Mouse (Mus musculus) cerebellum, postnatal 25 days (tissue): ENCODE measurements around the gene Snx9.

Experiments
- DNase-seq, 2 experiments: peaks; one replicate each; pipeline ENCODE4 v3.0.0; 2021; ENCODE audit warnings: mixed read lengths in 2 of 2

Gene Snx9

DNA sequence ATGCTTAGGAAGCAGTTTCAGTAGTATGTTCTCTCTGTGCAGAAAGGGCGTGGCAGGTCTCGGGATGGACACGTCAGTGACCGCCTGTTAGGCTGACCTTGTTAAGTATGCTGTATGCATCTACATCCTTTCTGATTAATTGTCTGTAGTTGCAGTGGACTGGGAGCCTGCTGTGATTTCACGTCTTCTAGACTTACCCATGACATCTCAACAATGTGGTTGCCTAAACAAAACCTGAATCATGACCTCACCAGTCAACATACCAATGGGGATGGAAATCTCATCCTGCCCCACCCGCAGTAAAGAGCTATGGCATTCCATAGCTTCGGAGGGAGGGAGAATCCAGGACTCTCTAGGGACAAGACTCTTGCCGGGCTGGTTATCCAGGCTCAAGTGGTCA is 5.0 kb downstream of the Snx9 start:
- no peak for DNase-seq

GRCm38 (mm10) chr17:5848706-5849415 is 7.7 kb downstream of the Snx9 start:
- DNase-seq: no peak

DNA sequence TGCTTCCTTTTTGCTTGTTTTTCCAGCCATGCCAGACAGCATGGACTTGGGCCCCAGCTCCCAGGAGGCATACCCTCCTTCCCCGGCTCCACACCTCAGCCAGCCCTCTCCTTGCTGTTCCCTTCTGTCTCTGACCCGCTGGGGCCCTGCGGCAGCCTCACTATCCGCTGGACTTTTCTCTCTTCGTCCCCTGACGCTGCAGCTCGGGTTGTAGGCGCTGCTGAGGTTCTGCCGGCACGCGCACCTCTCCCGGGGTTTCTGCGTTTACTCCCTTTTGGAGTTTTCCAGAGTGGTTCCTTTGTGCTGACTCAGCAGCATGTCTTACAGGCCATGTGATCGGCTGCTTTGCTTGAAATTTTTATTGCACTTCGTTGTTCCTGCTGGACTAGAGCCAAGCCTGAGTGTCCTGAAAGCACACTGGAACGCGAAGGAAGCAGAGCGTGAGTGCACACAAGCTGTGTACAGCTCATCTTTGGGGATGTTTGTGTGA is 8.3 kb downstream of the Snx9 start:
- peak; percentile 55 to 59 for DNase-seq

GRCm38 (mm10) chr17:5850031-5850430 is 8.9 kb downstream of the Snx9 start:
- DNase-seq: no peak

DNA sequence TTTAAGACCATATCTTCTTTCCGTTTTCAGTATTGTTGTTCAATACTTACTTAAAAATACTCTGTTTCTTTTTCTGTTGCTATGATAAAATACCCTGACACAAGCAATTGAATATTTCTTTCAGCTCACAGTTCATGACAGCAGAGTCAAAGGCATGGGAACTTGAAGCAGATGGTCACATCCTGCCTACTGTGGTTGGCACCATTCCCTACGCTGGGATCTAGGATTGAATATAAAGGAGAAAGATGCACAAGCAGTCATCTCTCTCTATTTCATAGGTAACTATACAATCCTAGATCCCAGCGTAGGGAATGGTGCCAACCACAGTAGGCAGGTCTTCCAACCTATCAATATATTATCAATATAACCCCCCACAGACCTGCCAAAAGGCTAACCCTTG is 9.3 kb downstream of the Snx9 start:
- DNase-seq: peak in 1 of 2 experiments; percentile 21

GRCm38 (mm10) chr17:5853936-5854335 is 12.8 kb downstream of the Snx9 start:
- no peak for DNase-seq

- DNase-seq: no peak
Observed at GRCm38 (mm10) chr17:5855560-5855959, 14.4 kb downstream of the Snx9 start.

DNA sequence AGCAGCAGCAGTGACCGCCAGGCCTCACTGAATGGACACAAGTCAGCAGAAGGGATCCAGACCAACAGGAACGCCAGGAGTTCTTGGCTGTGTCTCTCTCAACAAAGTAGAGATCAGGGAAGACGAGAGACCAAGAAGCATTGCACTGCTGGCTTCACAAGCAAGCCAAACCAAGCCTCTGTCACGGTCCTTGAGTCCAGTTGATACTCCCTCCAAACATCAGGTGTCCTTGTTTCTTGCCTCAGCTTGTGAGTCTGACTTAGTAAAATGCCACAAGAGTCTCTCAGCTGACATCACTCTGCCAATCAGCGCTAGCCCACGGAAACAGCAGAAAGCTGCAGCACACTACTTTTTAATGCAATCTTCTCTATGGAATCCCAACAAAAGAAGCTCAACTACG is 15.3 kb downstream of the Snx9 start:
- no peak for DNase-seq

- no peak for DNase-seq
Observed at GRCm38 (mm10) chr17:5857206-5857605, 16.1 kb downstream of the Snx9 start.

GRCm38 (mm10) chr17:5858209-5858608 is 17.1 kb downstream of the Snx9 start:
- DNase-seq: no peak

GRCm38 (mm10) chr17:5862285-5862684 is 21.2 kb downstream of the Snx9 start:
- DNase-seq: no peak

- no peak for DNase-seq
Observed at GRCm38 (mm10) chr17:5862869-5863268, 21.7 kb downstream of the Snx9 start.

DNA sequence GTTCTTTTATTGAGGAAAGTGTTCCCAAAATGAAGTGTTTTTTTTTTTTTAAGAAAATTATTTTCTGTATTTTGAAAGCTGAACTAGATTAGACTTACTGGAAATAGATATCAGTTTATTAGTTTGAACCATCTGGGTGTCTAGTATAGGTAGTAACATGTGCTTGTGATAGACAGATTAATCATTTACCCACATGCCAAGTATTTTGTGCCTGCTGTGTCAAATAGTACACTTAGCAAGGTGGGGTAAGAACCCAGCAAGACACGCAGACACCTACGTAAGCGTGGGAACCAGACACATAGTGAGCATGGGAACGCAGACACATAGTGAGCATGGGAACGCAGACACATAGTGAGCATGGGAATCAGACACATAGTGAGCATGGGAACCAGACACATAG is 22.6 kb downstream of the Snx9 start:
- no peak for DNase-seq

DNA sequence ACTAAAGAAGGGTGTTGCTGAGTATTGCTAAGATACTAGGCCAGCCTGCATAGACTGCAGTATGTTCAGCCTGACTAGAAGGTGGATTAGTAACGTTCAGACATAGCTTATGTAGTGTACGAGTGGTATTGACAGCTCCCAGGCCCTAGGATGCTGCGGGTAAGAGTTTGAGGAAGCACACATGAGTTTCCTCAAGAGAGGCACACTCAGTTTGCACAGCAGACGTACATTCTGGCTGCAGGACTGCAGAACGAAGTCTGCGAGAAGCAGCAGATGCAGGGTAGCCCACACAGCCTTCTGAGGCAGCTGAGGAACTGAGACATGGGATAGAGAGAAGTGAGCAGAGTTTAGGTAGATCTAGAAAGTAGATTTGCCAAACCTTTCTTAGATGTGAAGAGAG is 26.3 kb downstream of the Snx9 start:
- no peak for DNase-seq

DNA sequence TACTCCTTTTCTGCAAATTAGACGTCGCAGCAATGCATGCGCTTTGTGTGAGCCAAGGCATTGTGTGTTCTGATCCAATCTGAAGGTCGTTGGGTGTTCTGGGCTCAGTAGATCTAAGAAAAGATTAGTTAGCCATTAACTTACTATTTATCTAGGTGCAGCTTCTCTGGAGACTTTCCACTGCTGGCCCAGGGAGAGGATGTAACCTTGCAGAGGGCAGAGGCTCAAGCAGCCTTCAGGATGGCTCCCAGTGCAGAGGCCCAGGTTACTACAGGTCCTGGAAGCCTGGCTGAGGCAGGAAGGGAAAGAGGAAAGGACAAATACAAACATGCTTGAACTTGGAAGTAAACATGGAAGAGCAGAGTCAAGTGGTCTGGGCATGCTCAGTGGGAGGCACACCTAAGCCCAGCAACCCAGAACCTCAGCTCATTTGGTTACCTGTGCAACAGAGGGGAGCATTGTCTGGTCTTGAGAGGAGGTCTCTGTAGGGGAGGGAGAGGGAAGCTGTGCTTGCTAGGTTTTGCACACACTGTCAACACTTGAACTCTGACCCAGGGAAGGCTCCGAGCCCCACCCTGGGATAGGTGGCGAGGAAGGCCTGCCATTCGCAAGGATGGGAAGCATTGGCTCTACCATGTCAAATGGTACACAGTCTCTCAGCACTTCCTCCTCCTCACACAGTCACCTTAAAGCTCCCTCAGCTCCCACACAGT is 27.3 kb downstream of the Snx9 start:
- no peak for DNase-seq

DNA sequence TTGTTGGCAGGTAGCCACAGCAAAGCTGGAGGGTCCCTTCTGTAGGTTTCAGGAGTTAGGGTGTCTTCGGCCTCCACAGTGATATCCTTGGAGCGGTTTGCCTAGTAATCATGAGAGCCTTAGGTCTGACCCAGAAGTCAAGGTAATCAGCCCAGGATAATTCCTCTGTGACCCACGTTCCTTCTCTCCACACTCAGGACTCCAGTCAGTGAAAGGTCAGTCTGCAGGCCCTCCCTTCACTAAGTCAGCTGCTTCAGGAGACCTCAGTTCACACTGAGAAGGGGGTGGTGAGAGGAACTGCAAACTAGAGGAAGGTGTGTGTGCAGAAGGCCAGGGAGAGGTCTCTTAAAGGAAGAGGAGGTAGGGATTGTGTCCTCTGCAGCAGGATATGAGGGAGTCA is 28.3 kb downstream of the Snx9 start:
- no peak for DNase-seq

- no peak for DNase-seq
Observed at GRCm38 (mm10) chr17:5870002-5870401, 28.9 kb downstream of the Snx9 start.

DNA sequence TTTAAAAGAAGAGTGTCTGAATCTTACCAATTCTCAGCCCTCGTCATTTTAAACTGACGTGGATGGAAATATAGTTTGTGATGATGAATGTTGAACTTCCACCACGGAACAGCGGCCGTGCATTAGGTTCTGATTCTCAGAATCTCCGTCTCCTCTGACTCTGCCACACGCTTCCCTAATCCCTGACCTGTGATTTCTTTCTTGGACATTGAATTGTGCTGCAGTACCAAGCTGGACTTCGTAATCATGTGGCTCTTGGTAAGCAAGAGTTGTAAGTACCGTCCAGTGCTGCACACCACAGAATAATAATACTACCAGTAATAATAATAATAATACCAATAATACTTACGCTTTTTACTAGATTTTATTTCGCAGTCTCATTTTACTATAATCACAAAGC is 29.6 kb downstream of the Snx9 start:
- no peak for DNase-seq

DNA sequence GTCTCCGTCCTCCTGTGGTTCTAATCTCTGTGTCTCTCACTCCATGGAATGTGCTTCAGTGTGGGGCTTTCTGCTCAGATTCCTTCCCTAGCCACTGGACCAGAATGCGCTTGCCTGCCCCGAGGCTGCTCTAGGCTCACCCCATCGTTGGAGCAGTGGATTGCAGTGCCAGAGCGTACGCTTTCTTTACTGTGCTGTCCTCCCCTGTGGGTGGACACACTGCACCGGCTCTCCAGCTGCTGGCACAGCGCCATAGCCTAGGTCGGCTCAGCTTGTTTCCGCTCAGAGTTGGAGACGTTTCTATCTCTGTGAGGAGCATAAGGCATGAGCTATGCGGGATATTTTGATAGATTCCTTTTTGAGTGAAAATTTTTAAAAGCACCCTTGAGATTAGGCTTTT is 31.4 kb downstream of the Snx9 start:
- peak; percentile 77 to 87 for DNase-seq

DNA sequence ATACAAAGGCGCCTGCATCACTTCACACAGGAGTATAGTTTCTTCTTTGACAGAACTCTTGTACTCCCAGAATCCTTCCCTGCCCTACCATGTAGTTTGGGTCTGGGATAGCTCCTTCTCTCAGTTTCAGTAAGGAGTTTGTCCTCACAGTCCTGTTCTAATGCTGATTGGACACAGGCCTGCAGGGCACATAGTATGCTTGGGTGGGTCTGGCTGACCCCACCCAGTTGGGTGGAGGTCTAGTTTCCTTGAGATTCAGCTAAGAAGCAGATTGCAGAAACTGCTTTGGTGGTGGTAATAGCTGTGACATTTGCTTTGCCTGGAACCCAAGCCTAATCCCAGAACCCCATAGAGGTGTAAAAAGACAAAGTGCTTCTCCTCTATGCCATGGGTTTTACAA is 33.4 kb downstream of the Snx9 start:
- DNase-seq: no peak

GRCm38 (mm10) chr17:5877611-5878157 is 36.6 kb downstream of the Snx9 start:
- no peak for DNase-seq

DNA sequence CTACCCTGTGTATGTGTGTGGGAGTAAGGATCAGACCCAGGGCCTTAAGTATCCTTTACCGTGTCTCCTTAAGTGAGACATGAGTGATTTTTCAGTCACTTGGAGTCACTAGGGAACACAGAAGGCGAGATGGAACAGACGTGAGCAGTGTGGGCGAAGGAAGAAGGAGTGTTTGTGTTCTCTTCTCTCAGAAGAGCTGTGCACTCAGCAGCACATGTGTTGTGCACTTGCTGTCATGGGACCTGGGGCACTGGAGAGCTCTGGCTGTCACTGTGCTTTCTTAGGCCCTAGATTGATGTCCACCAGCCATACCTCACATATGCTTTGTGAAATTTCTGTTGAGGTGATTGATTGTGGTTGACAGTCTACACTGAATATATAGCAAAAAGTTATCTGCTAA is 37.7 kb downstream of the Snx9 start:
- no peak for DNase-seq

DNA sequence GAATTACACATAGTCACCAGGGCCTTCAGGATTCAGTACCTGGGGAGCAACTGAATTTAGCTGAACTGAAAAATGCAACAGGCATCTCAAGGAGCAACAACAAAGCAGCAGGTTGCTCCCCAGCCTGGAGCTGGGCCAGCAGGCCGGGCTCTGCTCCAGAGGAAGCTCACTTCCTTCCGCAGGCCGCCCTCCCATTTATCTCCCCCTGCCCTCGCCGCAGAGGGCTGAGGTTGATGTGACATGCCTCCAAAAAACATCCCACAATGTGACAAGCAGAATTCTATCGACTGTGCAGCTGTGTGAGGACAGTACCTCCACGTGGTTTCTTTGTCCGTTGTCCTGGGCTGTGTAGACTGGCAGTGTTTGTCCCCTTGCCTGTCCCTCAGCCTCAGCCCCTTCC is 44.3 kb downstream of the Snx9 start:
- peak; percentile 69 to 82 for DNase-seq

- DNase-seq: no peak
Observed at GRCm38 (mm10) chr17:5886181-5886810, 45.2 kb downstream of the Snx9 start.
